Mouse (Mus musculus) spleen, postnatal 4 days (tissue): ENCODE results near the gene Ifit1bl2.
"Not testable (repeated sequence)": the region's sequence is repeated elsewhere in the genome, so short reads cannot be mapped to it uniquely, and the experiment has no call there.

Source experiments
- DNase-seq, 2 experiments: peaks; one replicate each; pipeline ENCODE4 v3.0.0; 2022; ENCODE audit warnings: low spot score in 2 of 2

Gene Ifit1bl2

DNA sequence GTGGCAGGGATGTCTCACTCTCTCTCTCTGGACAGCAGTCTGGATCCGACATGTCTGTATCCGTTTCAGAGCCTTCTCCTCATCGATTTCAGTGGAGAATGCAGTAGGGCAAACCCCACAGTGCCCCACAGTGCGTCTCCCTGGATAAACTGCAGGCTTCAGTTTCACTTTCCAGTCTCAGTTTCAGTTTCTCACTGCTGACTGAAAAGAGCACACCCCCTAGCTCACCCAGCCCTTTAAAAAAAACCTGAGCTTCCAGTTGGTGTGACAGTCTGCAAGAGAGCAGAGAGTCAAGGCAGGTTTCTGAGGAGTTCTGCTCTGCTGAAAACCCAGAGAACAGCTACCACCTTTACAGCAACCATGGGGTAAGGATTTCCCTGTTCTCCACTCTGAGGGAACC, at the start of gene Ifit1bl2, which contains the start of gene Ifit1:
Ifit1bl2 (minus strand) TSS at position 121 of the 400 bp plus-strand sequence.
Ifit1 (plus strand) TSS at position 249 of the 400 bp plus-strand sequence.
- DNase-seq, result no peak

DNA sequence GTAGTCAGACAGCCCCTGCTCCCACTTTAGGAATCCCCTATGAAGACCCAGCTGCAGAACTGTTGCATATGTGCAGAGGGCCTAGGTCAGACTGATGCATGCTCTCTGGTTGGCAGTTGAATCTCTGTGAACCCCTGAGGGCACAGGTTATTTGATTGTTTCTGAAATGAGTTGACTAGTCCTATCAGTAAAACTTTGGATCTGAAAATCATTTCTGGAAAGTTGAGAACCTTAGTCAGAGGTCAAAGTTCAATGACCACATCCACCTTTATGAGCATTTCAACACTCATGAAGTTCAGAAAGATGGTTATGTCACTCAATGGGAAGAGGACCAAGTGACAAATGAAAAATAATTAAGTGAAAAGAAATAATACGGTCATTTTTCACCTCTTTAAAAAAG, 45.0 kb upstream of the Ifit1bl2 start:
- DNase-seq, result no peak

DNA sequence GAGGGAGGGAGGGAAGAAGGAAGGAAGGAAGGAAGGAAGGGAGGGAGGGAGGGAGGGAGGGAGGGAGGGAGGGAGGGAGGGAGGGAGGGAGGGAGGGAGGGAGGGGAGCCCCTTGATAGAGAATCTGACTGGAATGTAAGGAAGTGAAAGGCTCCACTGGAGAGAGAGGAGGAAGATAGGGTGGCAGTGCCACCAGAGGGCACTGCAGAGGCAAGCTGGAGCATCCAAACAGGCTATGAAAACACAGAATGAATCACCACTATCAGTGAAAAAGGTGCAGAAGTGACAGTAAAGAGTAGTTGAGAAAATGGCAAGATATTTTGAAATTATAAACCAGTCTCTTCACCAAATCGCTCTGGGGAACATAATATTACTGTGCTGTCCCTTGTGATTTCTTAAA, 44.3 kb upstream of the Ifit1bl2 start:
- no peak for DNase-seq

DNA sequence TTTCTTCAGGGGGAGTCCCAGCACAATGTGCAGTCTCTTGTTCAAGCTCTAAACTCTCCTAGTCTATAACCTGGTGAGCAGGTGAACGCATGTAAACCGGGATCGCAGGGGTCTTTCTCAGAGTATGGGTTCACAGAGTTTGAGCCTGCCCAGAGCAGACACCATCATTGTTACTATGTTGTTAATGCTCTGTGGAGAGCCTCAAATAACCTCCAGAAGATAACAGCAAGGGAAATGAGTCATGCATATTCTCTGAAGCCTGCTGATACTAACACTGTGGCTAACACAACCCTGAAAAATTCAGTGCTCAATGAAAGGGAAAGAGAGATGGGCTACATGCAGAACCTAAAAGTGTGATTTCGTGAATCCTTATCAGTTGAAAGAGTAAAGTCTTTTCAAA, 37.9 kb upstream of the Ifit1bl2 start:
- no peak for DNase-seq

DNA sequence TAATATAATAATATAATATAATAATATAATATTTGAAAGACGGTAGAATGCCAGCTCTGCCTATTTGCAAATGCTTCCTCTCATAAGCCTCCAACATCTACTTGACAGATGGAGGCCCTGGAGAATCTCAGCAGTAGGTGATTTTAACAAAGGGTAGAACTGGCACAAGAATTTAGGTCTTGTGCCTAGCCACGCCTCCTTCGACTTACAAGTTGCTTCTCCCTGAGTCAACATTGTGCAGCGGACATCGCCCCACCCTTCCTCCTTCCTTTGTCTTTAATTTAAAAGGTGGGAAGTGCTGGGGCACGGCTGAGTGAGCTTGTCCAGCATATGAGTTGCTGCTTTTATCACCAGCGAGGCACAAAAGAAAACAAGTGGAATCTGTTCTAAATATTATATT, 32.9 kb upstream of the Ifit1bl2 start:
- DNase-seq, result no peak

DNA sequence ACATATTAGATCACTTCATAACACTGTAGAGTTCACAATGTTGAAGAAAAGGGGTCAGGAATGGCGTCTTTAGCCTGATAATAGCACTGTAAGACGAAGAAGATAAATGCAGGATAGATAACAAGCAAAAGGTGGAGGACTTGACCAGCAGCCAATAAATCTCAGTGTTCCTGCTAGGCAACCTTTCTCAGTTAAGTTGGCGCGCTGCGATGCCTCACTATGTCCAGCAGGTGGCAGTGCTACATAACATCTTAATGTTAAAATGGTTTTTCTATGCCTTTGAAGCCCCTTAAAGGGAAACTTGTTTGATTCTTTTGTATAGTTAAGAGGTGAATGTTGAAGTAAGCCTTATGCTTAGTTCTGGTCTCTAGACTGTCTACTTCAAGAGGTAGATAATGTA, 25.6 kb upstream of the Ifit1bl2 start:
- DNase-seq, result peak; percentile 47 to 85

DNA sequence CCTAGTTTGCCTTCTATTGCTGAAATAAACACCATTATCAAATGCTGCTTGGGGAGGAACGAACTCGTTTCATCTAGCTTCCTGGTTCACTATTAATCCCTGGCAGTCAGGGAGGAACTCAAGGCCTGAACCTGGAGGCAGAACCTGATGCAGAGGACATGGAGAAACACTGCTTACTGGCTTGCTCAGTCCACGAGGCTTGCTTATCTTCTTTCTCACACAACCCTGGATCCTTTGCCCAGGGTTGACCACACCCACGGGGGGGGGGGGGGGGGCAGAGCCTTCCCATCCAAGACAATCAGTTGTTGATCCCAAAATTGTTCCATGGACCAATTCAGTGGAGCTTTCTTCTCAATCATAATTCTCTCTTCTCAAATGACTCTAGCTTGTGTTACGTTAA, 22.2 kb upstream of the Ifit1bl2 start:
- no peak for DNase-seq

DNA sequence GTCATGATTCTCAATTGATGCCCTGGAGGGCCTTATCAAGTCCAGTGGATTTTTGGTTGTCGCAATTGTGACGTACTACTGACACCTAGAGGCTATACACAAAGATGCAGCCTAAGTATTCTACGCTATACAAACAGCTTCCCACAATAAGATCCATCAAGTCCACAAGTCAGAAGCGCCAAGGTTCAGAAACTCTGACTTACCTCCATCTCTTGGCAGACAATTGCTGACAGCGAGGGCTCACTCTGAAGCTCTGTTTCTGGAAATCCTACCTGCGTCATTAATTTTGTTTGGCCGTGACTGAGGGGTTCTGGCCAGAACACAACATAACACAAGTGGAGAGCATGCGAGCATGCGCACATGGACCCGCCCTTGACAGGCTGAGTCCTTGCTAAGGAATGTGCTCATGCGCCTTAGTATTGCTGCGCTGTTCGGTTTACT, 21.5 kb upstream of the Ifit1bl2 start:
- DNase-seq, result peak in 1 of 2 experiments; percentile 25

DNA sequence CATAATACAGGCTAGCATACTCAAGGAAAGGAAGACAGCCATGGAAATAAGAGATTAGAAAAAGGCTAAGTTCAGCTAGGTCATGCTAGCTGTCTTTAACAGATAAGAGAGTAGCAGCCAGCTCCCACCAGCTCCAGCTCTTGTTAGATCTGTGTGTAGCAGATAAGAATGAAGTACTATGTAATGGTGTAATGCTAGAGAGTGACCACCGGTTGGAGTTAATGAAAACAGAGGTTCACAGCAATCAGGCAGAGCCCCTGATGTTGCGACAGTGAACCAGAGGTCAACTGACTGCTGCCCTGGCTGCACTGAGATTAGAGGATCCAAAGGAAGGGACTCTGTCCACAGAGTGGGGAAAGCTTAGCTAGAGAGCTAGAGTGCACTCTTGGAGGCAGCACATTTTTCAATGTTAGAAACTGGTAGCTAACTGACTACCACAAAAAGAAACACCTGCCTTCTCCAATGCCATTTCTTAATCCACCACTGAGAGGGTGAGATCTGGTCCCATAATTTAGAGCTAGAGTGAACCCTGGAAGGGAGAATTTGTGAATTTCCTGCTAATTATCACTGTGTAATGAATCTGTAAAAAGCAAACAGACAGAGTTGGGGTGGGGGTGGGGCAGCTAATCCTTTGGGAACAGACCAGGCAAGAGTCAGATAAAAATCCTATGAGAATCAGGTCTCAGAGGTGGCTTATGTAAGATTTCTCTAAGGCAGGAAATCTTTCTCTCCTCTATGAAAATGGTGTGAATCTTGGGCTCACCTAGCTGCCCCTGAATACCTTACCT, 16.2 kb upstream of the Ifit1bl2 start:
- DNase-seq, result peak; percentile 26 to 68

DNA sequence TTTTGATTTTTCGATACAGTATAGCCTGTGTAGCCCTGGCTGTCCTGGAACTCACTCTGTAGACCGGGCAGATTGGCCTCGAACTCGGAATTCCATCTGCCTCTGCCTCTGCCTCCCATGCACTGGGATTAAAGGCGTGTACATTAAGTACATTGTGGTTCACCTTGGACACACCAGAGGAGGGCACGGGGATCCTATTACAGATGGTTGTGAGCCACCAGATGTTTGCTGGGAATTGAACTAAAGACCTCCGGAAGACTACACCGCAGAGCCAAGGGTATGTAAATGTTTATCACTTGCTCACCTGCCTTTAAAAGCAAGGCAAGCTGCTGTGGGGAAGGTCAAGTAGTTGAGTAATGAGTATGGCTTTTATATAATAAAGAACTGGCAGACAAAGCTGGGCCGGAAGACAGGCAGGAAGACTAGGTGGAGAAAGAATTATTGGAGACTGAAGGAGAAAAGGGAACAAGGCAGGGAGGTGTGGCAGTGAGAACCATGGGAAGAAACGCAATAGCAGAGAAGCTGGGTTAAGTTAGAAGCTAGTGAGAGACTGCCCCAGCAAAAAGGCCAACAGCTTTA, 14.8 kb upstream of the Ifit1bl2 start:
- no peak for DNase-seq

DNA sequence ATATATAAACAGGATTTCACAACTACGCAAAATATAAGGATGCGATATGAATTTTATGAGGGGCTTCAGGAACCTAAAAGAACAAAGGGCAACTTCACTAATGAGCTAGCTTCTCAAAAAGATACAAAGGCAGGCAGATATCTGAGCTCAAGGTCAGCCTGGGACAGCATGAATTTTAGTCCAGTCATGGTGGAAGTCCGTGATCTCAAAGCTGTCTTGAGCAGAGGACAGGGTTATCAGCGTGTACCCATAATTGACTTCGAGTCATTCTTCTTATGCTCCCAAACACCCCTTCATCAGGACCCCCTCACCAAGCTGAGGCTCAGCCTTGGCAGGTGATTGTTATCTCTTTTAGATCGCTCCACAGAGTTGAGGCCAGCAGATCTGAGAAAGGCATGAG, 10.5 kb upstream of the Ifit1bl2 start:
- no peak for DNase-seq

DNA sequence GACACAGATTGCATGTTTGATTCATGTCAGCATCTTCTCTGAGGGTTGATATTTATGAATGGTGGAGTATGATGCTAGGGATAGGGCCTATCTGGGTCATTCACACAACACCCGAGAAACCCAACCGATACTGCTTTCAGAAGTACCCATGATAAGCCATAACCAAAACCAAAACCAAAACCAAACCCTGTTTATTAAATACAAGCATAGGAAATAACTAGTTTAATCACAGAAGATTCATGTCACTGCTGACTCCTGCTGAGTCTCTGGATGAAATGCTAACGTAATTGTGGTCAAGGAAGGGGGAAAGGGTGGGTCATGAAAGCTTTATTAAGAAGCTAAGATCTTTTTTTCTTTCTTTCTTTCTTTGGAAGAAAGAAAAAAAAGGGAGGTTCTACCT, 9.7 kb upstream of the Ifit1bl2 start:
- no peak for DNase-seq

DNA sequence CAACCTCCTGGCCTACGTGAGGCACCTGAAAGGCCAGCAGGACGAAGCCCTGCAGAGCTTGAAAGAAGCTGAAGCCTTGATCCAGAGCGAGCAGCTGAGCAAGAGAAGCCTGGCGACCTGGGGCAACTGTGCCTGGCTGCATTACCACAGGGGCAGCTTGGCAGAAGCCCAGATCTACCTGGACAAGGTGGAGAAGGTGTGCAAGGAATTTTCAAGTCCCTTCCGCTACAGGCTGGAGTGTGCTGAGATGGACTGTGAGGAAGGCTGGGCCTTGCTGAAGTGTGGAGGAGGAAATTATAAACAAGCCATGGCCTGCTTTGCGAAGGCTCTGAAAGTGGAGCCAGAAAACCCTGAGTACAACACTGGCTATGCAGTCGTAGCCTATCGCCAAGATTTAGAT, 7.1 kb upstream of the Ifit1bl2 start:
- not testable (repeated sequence) for DNase-seq

DNA sequence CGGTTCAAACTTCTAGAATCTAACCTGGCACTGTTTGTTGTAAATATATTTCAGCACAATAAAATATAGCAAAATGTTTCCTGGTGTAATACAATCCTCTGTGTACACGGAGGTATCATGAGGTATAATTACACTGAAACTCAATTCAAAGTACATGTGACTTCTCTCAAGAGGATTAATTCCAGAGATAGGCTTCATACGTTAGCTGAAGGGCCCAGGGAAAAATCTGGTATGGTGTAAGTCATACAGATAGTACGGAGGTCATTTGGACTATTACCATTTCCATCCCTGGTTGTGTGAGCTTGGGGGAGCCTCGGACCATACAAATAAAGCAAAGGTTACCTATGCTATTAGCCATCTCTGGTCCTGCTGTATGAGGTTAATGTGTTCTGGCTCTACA, 2.1 kb upstream of the Ifit1bl2 start:
- no peak for DNase-seq

DNA sequence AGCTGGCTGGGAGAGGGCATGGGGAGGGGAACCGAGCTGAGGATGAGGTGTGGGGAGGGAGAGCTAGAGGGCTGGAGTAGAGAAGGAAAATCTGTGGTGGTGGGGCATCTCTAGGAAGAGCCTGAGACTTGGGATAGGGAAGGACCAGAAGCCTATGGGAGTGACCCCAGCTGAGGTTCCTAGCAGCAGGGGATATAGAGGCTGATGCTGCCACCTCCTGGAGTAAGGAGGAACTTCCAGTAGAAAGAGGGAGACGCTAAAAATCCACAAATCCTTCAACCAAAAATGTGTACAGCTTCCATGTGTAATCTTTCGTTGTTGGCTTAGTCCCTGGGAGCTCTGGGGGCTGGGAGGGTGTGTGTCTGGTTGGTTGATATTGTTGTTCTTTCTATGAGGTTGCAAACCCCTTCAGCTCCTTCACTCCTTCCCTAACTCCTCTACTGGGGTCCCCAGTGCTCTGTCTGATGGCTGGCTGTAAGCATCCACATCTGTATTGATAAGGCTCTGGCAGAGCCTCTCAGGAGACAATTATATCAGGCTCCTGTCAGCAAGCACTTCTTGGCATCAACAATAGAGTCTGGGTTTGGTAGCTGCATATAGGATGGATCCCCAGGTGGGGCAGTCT, 3.5 kb downstream of the Ifit1bl2 start:
- DNase-seq, result peak; percentile 54 to 71

DNA sequence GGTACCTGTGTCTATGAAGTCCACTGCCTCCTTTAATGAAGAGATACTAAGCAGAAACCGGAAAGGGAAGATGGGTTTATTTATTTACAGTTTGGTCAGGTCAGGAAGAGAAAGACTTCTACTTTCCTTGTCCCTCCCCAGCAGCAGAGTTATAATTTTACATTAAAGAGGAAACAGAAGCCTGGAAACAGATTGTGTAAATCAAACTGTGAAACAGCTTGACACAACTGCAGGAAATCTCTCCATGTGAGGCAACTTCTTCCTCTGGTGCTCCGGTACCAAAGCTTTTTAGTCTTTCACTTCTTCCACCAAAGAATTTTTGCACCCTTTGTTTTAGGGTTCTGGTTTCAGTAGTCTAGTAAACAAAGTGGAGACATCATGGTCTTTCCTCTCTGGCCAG, 7.1 kb downstream of the Ifit1bl2 start:
- no peak for DNase-seq

DNA sequence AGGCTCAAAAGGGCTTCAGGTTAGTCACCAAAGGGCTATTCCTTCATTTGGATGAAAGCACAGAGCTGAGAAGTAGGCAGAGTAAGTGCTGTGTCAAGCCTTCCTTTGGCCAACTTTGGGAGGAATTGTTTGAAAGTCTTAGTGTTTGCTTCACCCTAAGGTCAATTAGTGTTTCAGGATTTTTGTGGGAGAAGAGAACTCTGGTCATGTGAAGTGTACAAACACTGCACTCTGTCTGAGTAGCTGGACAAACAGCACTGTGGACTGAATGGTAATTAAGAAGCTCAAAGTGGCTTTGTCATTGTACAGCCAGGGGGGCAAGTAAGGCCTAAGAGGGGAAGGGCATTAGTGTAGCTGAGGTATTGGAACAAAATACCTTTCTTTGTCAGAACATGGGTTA, 9.1 kb downstream of the Ifit1bl2 start:
- no peak for DNase-seq

DNA sequence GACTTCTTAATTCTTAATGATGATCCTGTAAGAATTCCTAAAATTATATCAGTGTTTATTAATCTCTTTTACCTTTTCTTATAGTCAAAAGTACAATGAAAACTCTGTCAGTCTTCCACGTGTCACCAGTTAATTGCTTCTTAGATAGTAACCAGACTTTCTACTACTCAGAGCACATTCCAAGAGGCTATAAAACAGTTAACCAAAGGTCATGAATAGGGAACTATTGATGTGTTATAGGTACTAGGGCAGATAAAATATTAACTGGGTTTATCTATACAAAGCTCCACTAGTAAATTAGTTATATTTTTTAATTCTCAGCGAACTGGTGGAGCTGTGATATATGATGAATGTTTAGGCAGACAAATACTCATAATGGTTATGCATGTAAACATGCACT, 13.0 kb downstream of the Ifit1bl2 start:
- DNase-seq, result no peak

DNA sequence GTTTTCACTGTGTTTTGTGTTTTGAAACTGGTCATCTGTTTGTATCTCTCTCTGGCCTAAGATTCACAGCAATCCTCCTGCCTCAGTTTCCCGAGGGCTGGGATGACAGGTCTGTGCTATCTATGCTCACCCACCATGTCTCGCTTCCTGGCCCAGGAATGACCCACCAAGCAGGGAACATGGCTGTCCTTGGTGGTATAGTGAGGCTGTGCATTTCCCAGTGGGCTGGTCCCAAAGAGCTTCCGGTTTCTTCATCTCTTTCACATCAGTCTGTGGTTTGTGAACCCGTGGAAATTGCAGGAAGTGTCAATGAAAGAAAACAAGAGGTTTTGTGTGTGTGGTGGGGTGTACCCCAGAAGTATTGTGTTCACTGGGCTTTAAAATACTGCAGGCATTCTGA, 15.9 kb downstream of the Ifit1bl2 start:
- DNase-seq, result no peak

DNA sequence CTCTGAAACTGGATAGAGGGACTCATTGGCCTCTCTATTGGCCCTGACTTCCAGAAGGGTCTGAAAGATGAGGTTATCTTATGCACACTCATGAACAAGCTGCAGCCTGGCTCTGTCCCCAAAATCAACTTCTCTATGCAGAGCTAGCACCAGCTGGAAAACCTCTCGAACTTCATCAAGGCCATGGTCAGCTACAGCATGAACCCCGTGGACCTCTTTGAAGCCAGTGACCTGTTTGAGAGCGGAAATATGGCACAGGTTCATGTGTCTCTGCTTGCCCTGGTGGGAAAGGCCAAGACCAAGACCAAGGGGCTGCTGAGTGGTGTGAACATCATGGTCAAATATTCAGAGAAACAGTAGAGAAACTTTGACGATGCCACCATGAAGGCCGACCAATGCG, 16.8 kb downstream of the Ifit1bl2 start:
- no peak for DNase-seq

DNA sequence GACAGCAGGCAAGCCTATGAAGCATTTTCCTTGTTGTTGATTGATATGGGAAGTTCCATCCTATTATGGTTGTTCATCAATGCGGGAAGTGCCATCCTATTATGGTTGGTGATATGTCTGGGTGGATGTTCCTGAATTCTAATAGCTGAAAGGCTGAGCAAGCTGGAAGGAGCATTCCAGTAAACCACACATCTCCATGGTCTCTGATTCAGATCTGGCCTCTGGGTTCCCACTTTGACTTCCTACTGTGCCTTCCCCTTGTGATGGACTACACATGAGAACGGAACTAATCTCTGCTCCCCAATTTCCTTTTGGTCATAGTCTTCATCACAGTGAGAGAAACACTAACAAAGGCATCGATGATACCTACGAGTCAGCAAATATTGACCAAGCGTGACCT, 19.7 kb downstream of the Ifit1bl2 start:
- no peak for DNase-seq

DNA sequence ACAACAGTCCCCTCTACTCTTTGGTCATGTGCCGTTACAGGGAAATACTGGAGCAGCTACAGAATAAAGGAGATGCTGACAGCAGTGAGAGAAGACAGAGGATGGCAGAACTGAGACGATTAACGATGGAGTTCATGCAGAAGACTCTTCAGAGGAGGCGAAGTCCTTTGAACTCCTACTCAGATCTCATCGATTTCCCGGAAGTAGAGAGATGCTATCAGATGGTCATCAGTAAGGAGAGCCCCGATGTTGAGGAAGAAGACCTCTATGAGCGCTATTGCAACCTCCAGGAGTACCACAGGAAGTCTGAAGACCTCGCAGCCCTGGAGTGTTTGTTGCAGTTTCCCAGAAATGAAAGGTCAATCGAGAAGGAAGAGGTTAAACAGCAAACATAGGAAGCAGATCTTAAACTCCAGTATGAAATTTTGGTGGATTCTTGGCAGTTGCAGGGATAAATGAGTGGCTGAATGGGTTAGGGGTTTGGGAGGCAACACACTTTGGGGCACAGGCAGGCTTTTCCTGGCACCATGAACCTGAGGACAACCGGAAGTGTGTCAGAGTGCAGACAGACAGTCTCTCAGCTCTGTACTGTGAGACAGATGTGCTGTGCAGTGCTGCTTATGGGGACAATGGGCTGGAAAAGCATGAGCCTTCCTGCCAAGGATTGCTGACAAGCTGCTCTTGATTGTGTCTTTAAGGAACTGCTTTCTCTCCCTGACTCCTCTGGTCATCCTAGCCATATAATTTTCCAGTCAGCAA, 28.1 kb downstream of the Ifit1bl2 start:
- DNase-seq, result not testable (repeated sequence)
